Mouse (Mus musculus) MEL (cell line): ENCODE data around the gene Rab11fip3.

Source experiments
- CTCF ChIP-seq, 3 experiments: IDR thresholded peaks in 2 of 3; conservative IDR thresholded peaks in 1 of 3; 2 replicates each; pipeline ENCODE4 v1.5.1; 2011 to 2012; ENCODE audit warnings: low read length in 3 of 3, low read depth in 2 of 3, mild to moderate bottlenecking in 2 of 3, improper control_type of control experiment in 1 of 3, inconsistent platforms in 1 of 3, mixed read lengths in 1 of 3, moderate library complexity in 1 of 3; ENCODE audit not compliant: control insufficient read depth in 1 of 3, insufficient read depth in 1 of 3, poor library complexity in 1 of 3, severe bottlenecking in 1 of 3
- GATA1 ChIP-seq: IDR thresholded peaks from 2 replicates; pipeline ENCODE4 v1.6.1; 2011; ENCODE audit warnings: low read depth, low read length, improper control_type of control experiment
- JUND ChIP-seq: IDR thresholded peaks from 2 replicates; pipeline ENCODE4 v1.6.1; 2011; ENCODE audit warnings: low read depth, mild to moderate bottlenecking, improper control_type of control experiment, low read length
- MYC ChIP-seq: IDR thresholded peaks from 2 replicates; pipeline ENCODE4 v1.6.1; 2011; ENCODE audit warnings: low read depth, mild to moderate bottlenecking, low read length, improper control_type of control experiment, moderate library complexity
- POLR2A ChIP-seq, 2 experiments: IDR thresholded peaks; 2 replicates each; pipeline ENCODE4 v1.6.1; 2011 to 2012; ENCODE audit warnings: low read length in 2 of 2, mild to moderate bottlenecking in 2 of 2, control low read depth in 1 of 2, improper control_type of control experiment in 1 of 2, low read depth in 1 of 2, moderate library complexity in 1 of 2; ENCODE audit not compliant: control insufficient read depth in 1 of 2, insufficient read depth in 1 of 2, poor library complexity in 1 of 2
- RAD21 ChIP-seq: IDR thresholded peaks from 2 replicates; pipeline ENCODE4 v1.6.1; 2011; ENCODE audit warnings: mild to moderate bottlenecking, low read depth, low read length, improper control_type of control experiment
- SIN3A ChIP-seq: IDR thresholded peaks from 2 replicates; pipeline ENCODE4 v1.6.1; 2012; ENCODE audit warnings: low read length, improper control_type of control experiment, inconsistent platforms

- TF ChIP-seq CTCF (IDR thresholded peaks at IDR 0.05 in 2 of 3, conservative IDR thresholded peaks at IDR 0.05 in 1 of 3; ENCODE audit: control insufficient read depth in 1 of 3, insufficient read depth in 1 of 3, low read depth in 2 of 3, low read length in 3 of 3, poor library complexity in 1 of 3, severe bottlenecking in 1 of 3): no peak
- no peak for TF ChIP-seq RAD21
- no peak for TF ChIP-seq SIN3A
- no peak for TF ChIP-seq MYC
- no peak for TF ChIP-seq POLR2A (IDR thresholded peaks at IDR 0.05; ENCODE audit: control insufficient read depth in 1 of 2, insufficient read depth in 1 of 2, low read depth in 1 of 2, low read length in 2 of 2, poor library complexity in 1 of 2)
- TF ChIP-seq JUND: no peak
- TF ChIP-seq GATA1: no peak
Measured at GRCm38 (mm10) chr17:26105619-26106018, 36.3 kb upstream of the Rab11fip3 start.
